Mouse (Mus musculus): Measurements from ENCODE around the gene Lrrn1. TPM values are rescaled to one million over a fixed set of nuclear protein-coding genes. Genes with fewer than 3 reads are reported as not detected.

Gene Lrrn1
- polyA plus RNA-seq (2011; ENCODE audit: insufficient read depth, insufficient read length, low read depth, missing spikeins), result 1.6 and 1.7 TPM in 2 replicates

GRCm38 (mm10) chr6:107528877-107529864 is at the start of gene Lrrn1:
Lrrn1 (plus strand) TSS chr6:107529768.
- H3K9me3 ChIP-seq (replicated peaks; ENCODE audit: control insufficient read depth, insufficient read depth, low read length, poor library complexity, severe bottlenecking), result no peaks in the 10 kb centered on the region
- H3K36me3 ChIP-seq (ENCODE audit: control insufficient read depth, insufficient read depth, low read length, poor library complexity, severe bottlenecking), result no peaks in the 10 kb centered on the region
- H3K4me1 ChIP-seq (ENCODE audit: control insufficient read depth, insufficient read depth, low read length), result no peaks in the 10 kb centered on the region
- H3K27me3 ChIP-seq (ENCODE audit: control insufficient read depth, insufficient read depth, low read length, poor library complexity, severe bottlenecking), result no peaks in the 10 kb centered on the region; the same call in 1 of the 2 replicates
- TF ChIP-seq POLR2A (IDR thresholded peaks at IDR 0.05; ENCODE audit: insufficient read depth, low read length), result no peak
- TF ChIP-seq EP300 (IDR thresholded peaks at IDR 0.05; ENCODE audit: insufficient read depth, low read depth, low read length), result 0 out of 2 replicates have a peak, but pooled peaks have one; percentile 9
- peak within 1 kb of the TSS; percentile 44 for H3K9ac ChIP-seq (ENCODE audit: low read depth, poor library complexity, severe bottlenecking)
- no peak within 1 kb of the TSS for H3K27ac ChIP-seq (ENCODE audit: insufficient read depth, low read length)
- H3K4me3 ChIP-seq (ENCODE audit: low read depth, low read length), result peak within 1 kb of the TSS; percentile 52

- Histone ChIP-seq H3K4me3 (ENCODE audit: low read depth, low read length) (no peak overlapping the region), H3K4me1 (ENCODE audit: control insufficient read depth, insufficient read depth, low read length) (no peaks in the 10 kb centered on the region), H3K9ac (ENCODE audit: low read depth, poor library complexity, severe bottlenecking) (no peak overlapping the region), H3K36me3 (ENCODE audit: control insufficient read depth, insufficient read depth, low read length, poor library complexity, severe bottlenecking) (no peaks in the 10 kb centered on the region), H3K27ac (ENCODE audit: insufficient read depth, low read length) (no peak overlapping the region), H3K9me3 (replicated peaks; ENCODE audit: control insufficient read depth, insufficient read depth, low read length, poor library complexity, severe bottlenecking) (no peaks in the 10 kb centered on the region), H3K27me3 (ENCODE audit: control insufficient read depth, insufficient read depth, low read length, poor library complexity, severe bottlenecking) (no peaks in the 10 kb centered on the region)
- TF ChIP-seq POLR2A (IDR thresholded peaks at IDR 0.05; ENCODE audit: insufficient read depth, low read length) (no peak), EP300 (IDR thresholded peaks at IDR 0.05; ENCODE audit: insufficient read depth, low read depth, low read length) (no peak), CTCF (IDR thresholded peaks at IDR 0.05; ENCODE audit: low read depth, low read length) (no peak)
These were observed 35.1 kb upstream of the Lrrn1 start for GRCm38 (mm10) chr6:107494491-107494890.

- TF ChIP-seq POLR2A (IDR thresholded peaks at IDR 0.05; ENCODE audit: insufficient read depth, low read length) (no peak), EP300 (IDR thresholded peaks at IDR 0.05; ENCODE audit: insufficient read depth, low read depth, low read length) (no peak), CTCF (IDR thresholded peaks at IDR 0.05; ENCODE audit: low read depth, low read length) (no peak)
- Histone ChIP-seq H3K4me1 (ENCODE audit: control insufficient read depth, insufficient read depth, low read length) (no peaks in the 10 kb centered on the region), H3K27me3 (ENCODE audit: control insufficient read depth, insufficient read depth, low read length, poor library complexity, severe bottlenecking) (no peaks in the 10 kb centered on the region), H3K27ac (ENCODE audit: insufficient read depth, low read length) (no peak overlapping the region), H3K9me3 (replicated peaks; ENCODE audit: control insufficient read depth, insufficient read depth, low read length, poor library complexity, severe bottlenecking) (no peaks in the 10 kb centered on the region), H3K36me3 (ENCODE audit: control insufficient read depth, insufficient read depth, low read length, poor library complexity, severe bottlenecking) (no peaks in the 10 kb centered on the region), H3K9ac (ENCODE audit: low read depth, poor library complexity, severe bottlenecking) (no peak overlapping the region), H3K4me3 (ENCODE audit: low read depth, low read length) (no peak overlapping the region)
These were observed 33.7 kb upstream of the Lrrn1 start for GRCm38 (mm10) chr6:107495830-107496229.

DNA sequence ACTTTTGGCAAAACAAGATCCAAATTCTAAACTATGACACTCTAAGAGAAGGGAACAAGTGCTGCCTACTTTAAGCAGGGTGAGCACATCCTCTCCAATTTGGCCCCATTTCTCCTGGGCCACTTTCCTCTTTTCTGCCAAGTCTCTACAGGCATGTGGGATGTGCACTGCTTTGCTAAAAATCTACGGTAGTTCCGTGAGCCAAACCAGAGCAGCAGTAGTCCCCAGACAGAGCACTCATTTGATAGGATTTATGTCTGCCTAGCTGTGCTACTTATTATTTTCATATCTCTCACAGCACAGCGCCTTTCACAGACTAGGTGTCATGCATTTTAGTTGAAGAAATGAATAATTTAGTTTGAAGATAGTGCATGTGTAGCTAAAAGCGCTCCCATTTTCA is 15.9 kb upstream of the Lrrn1 start:
- Histone ChIP-seq H3K4me1 (ENCODE audit: control insufficient read depth, insufficient read depth, low read length) (no peaks in the 10 kb centered on the region), H3K36me3 (ENCODE audit: control insufficient read depth, insufficient read depth, low read length, poor library complexity, severe bottlenecking) (no peaks in the 10 kb centered on the region), H3K9me3 (replicated peaks; ENCODE audit: control insufficient read depth, insufficient read depth, low read length, poor library complexity, severe bottlenecking) (no peaks in the 10 kb centered on the region), H3K27ac (ENCODE audit: insufficient read depth, low read length) (no peak overlapping the region), H3K9ac (ENCODE audit: low read depth, poor library complexity, severe bottlenecking) (no peak overlapping the region), H3K27me3 (ENCODE audit: control insufficient read depth, insufficient read depth, low read length, poor library complexity, severe bottlenecking) (no peaks in the 10 kb centered on the region), H3K4me3 (ENCODE audit: low read depth, low read length) (no peak overlapping the region)
- no peak for TF ChIP-seq CTCF (IDR thresholded peaks at IDR 0.05; ENCODE audit: low read depth, low read length)
- no peak for TF ChIP-seq POLR2A (IDR thresholded peaks at IDR 0.05; ENCODE audit: insufficient read depth, low read length)
- TF ChIP-seq EP300 (IDR thresholded peaks at IDR 0.05; ENCODE audit: insufficient read depth, low read depth, low read length), result no peak

GRCm38 (mm10) chr6:107523953-107524352 is 5.6 kb upstream of the Lrrn1 start:
- Histone ChIP-seq H3K27me3 (ENCODE audit: control insufficient read depth, insufficient read depth, low read length, poor library complexity, severe bottlenecking) (no peaks in the 10 kb centered on the region; the same call in 1 of the 2 replicates), H3K4me3 (ENCODE audit: low read depth, low read length) (no peak overlapping the region), H3K36me3 (ENCODE audit: control insufficient read depth, insufficient read depth, low read length, poor library complexity, severe bottlenecking) (no peaks in the 10 kb centered on the region), H3K9ac (ENCODE audit: low read depth, poor library complexity, severe bottlenecking) (no peak overlapping the region), H3K4me1 (ENCODE audit: control insufficient read depth, insufficient read depth, low read length) (no peaks in the 10 kb centered on the region), H3K27ac (ENCODE audit: insufficient read depth, low read length) (no peak overlapping the region), H3K9me3 (replicated peaks; ENCODE audit: control insufficient read depth, insufficient read depth, low read length, poor library complexity, severe bottlenecking) (no peaks in the 10 kb centered on the region)
- TF ChIP-seq CTCF (IDR thresholded peaks at IDR 0.05; ENCODE audit: low read depth, low read length), result no peak
- no peak for TF ChIP-seq POLR2A (IDR thresholded peaks at IDR 0.05; ENCODE audit: insufficient read depth, low read length)
- no peak for TF ChIP-seq EP300 (IDR thresholded peaks at IDR 0.05; ENCODE audit: insufficient read depth, low read depth, low read length)

All from ES-Bruce4 (cell line).